Comparison of ENCODE assay signal across 26 mouse cellular contexts in genomic region chr2:125319651-125320050, GRCm38 (mm10).
A peak's percentile ranks its signal among the peaks of the same experiment; 100 is the strongest.
DNase-seq lines count a peak whose midpoint lies in the region; ATAC-seq and TF ChIP-seq lines count a peak whose summit lies in the region.
"Had no signal": no experiment of that assay in that cellular context is flagged by ENCODE, and none has a peak within 500 bp of the region (broad histone marks: within the 10 kb centered on the region; RNA-seq: fewer than 3 reads in every experiment).

No protein-coding gene starts in this region.

- peaks cover 13% of the 10 kb centered on the region; the same call in 1 of the 2 replicates for H3K4me1 ChIP-seq in heart, embryonic 11.5 days (ENCODE audit: control insufficient read depth, insufficient read depth, low read length)
- H3K4me1 ChIP-seq in heart, embryonic 12.5 days (replicated peaks), result peaks cover 18% of the 10 kb centered on the region
- H3K4me1 ChIP-seq in heart, postnatal 0 days (ENCODE audit: control insufficient read depth, insufficient read depth), result peaks cover 14% of the 10 kb centered on the region
- H3K4me1 ChIP-seq in heart, embryonic 10.5 days, result peaks cover 29% of the 10 kb centered on the region
- H3K4me1 ChIP-seq in lung, embryonic 16.5 days (replicated peaks; ENCODE audit: control insufficient read depth, insufficient read depth, low read length), result peaks cover 3% of the 10 kb centered on the region; the same call in 1 of the 2 replicates
- H3K4me1 ChIP-seq: forebrain, embryonic 13.5 days; limb, embryonic 15.5 days; liver, embryonic 13.5 days; midbrain, embryonic 15.5 days; neural tube, embryonic 15.5 days; stomach, embryonic 15.5 days had no signal

- WGBS in heart, embryonic 11.5 days (ENCODE audit: insufficient replicate concordance), result 30% methylated on average over 8 of the region's 8 CpGs
- WGBS in heart, embryonic 12.5 days, result 23% methylated on average over 8 of the region's 8 CpGs
- WGBS in heart, postnatal 0 days, result 12% methylated on average over 8 of the region's 8 CpGs
- WGBS in heart, embryonic 10.5 days, result 33% methylated on average over 8 of the region's 8 CpGs
- 49% methylated on average over 8 of the region's 8 CpGs for WGBS in lung, embryonic 16.5 days

- 0 out of 2 replicates have a peak overlapping the region, but pooled peaks have one; percentile 35 for H3K27ac ChIP-seq in heart, embryonic 11.5 days (ENCODE audit: low read depth, low read length)
- no peak overlapping the region for H3K27ac ChIP-seq in heart, embryonic 12.5 days (ENCODE audit: poor library complexity, severe bottlenecking)
- peak overlapping the region; percentile 25; the same call in 1 of the 2 replicates for H3K27ac ChIP-seq in heart, postnatal 0 days (ENCODE audit: low read depth)
- H3K27ac ChIP-seq in heart, embryonic 10.5 days, result no peak overlapping the region; the same call in 1 of the 2 replicates
- H3K27ac ChIP-seq in lung, embryonic 16.5 days (ENCODE audit: low read length), result peak overlapping the region; percentile 70
- H3K27ac ChIP-seq: forebrain, embryonic 13.5 days; limb, embryonic 10.5 days; limb, embryonic 15.5 days; liver, embryonic 13.5 days; macrophage; midbrain, embryonic 15.5 days; neural tube, embryonic 15.5 days; stomach, embryonic 15.5 days had no signal

- H3K9ac ChIP-seq in heart, embryonic 11.5 days (ENCODE audit: low read depth, low read length), result no peak overlapping the region
- H3K9ac ChIP-seq in heart, embryonic 12.5 days, result no peak overlapping the region
- H3K9ac ChIP-seq in heart, postnatal 0 days (replicated peaks; ENCODE audit: low read depth, low read length), result no peak overlapping the region
- H3K9ac ChIP-seq in lung, embryonic 16.5 days (ENCODE audit: low read length), result no peak overlapping the region
- H3K9ac ChIP-seq: forebrain, embryonic 13.5 days; kidney, embryonic 15.5 days; limb, embryonic 15.5 days; liver, embryonic 13.5 days; midbrain, embryonic 15.5 days; neural tube, embryonic 15.5 days; stomach, embryonic 15.5 days had no signal

- H3K27me3 ChIP-seq in heart, embryonic 11.5 days (ENCODE audit: control insufficient read depth, insufficient read depth, low read length), result no peaks in the 10 kb centered on the region
- no peaks in the 10 kb centered on the region for H3K27me3 ChIP-seq in heart, embryonic 12.5 days (replicated peaks)
- no peaks in the 10 kb centered on the region for H3K27me3 ChIP-seq in heart, postnatal 0 days (ENCODE audit: control insufficient read depth, insufficient read depth, low read length)
- no peaks in the 10 kb centered on the region for H3K27me3 ChIP-seq in heart, embryonic 10.5 days (ENCODE audit: insufficient read depth, poor library complexity, severe bottlenecking)
- H3K27me3 ChIP-seq in lung, embryonic 16.5 days (ENCODE audit: control insufficient read depth, insufficient read depth, low read depth, low read length), result no peaks in the 10 kb centered on the region
- H3K27me3 ChIP-seq: forebrain, embryonic 13.5 days; kidney, embryonic 15.5 days; limb, embryonic 15.5 days; liver, embryonic 13.5 days; midbrain, embryonic 15.5 days; neural tube, embryonic 15.5 days; Patski; stomach, embryonic 15.5 days had no signal

- no peak for TF ChIP-seq CTCF in heart, postnatal 0 days (IDR thresholded peaks at IDR 0.05; ENCODE audit: low read depth)

- peaks cover 5% of the 10 kb centered on the region; the same call in 1 of the 2 replicates for H3K36me3 ChIP-seq in heart, embryonic 11.5 days (ENCODE audit: control insufficient read depth, insufficient read depth, low read length)
- H3K36me3 ChIP-seq in heart, embryonic 12.5 days, result peaks cover 45% of the 10 kb centered on the region
- H3K36me3 ChIP-seq in heart, postnatal 0 days (replicated peaks; ENCODE audit: control insufficient read depth, insufficient read depth, low read length), result peaks cover 33% of the 10 kb centered on the region; the same call in 1 of the 2 replicates
- peaks cover 53% of the 10 kb centered on the region for H3K36me3 ChIP-seq in heart, embryonic 10.5 days
- H3K36me3 ChIP-seq in lung, embryonic 16.5 days (ENCODE audit: control insufficient read depth, insufficient read depth, low read length), result peaks cover 14% of the 10 kb centered on the region; the same call in 1 of the 2 replicates
- H3K36me3 ChIP-seq: liver, embryonic 13.5 days had no signal

- no peak for ATAC-seq in heart, embryonic 11.5 days (replicated peaks; ENCODE audit: insufficient number of reproducible peaks, low FRiP score, low TSS enrichment)
- no peak for ATAC-seq in heart, embryonic 12.5 days (ENCODE audit: insufficient number of reproducible peaks, low FRiP score)
- ATAC-seq in heart, postnatal 0 days (ENCODE audit: insufficient read depth, low read depth), result 0 out of 2 replicates have a peak, but pooled peaks have one; percentile 13
- peak; percentile 51; the same call in 1 of the 2 replicates for ATAC-seq in lung, embryonic 16.5 days (ENCODE audit: low read depth)
- ATAC-seq: forebrain, embryonic 13.5 days; hindbrain, embryonic 16.5 days; midbrain, embryonic 15.5 days; Patski had no signal

- no peaks in the 10 kb centered on the region for H3K9me3 ChIP-seq in heart, embryonic 11.5 days (replicated peaks; ENCODE audit: control insufficient read depth, low read length)
- H3K9me3 ChIP-seq in heart, embryonic 12.5 days (replicated peaks), result no peaks in the 10 kb centered on the region
- no peaks in the 10 kb centered on the region for H3K9me3 ChIP-seq in heart, postnatal 0 days (replicated peaks; ENCODE audit: control insufficient read depth, low read length)
- no peaks in the 10 kb centered on the region for H3K9me3 ChIP-seq in heart, embryonic 10.5 days
- no peaks in the 10 kb centered on the region for H3K9me3 ChIP-seq in lung, embryonic 16.5 days (ENCODE audit: control insufficient read depth, low read length)
- H3K9me3 ChIP-seq: forebrain, embryonic 13.5 days; kidney, embryonic 15.5 days; limb, embryonic 10.5 days; limb, embryonic 15.5 days; liver, embryonic 13.5 days; midbrain, embryonic 15.5 days; neural tube, embryonic 15.5 days; stomach, embryonic 15.5 days had no signal

- TF ChIP-seq EP300 in heart, postnatal 0 days (IDR thresholded peaks at IDR 0.05; ENCODE audit: low read depth), result no peak

- H3K4me3 ChIP-seq in heart, embryonic 11.5 days (ENCODE audit: low read depth, low read length), result no peak overlapping the region
- no peak overlapping the region for H3K4me3 ChIP-seq in heart, embryonic 12.5 days
- H3K4me3 ChIP-seq in heart, postnatal 0 days (ENCODE audit: low read depth, low read length), result no peak overlapping the region
- no peak overlapping the region for H3K4me3 ChIP-seq in heart, embryonic 10.5 days
- no peak overlapping the region for H3K4me3 ChIP-seq in lung, embryonic 16.5 days (ENCODE audit: low read length)
- H3K4me3 ChIP-seq: forebrain, embryonic 13.5 days; kidney, embryonic 15.5 days; limb, embryonic 10.5 days; limb, embryonic 15.5 days; liver, embryonic 13.5 days; midbrain, embryonic 15.5 days; neural tube, embryonic 15.5 days; stomach, embryonic 15.5 days had no signal

- peak; percentile 39 for DNase-seq in heart, postnatal 0 days (ENCODE audit: low spot score)
- no peak for DNase-seq in heart, embryonic 10.5 days (ENCODE audit: low spot score)
- no peak for DNase-seq in lung, postnatal 4 days
- DNase-seq in lung, postnatal 36 days, result peak; percentile 37
- DNase-seq: adrenal gland, postnatal 10 days; cerebellum, adult 9-10 months; cerebellum, postnatal 36 days; gastrocnemius, postnatal 25 days; kidney, adult 18-20 months; layer of hippocampus, adult 9-11 months; liver, embryonic 13.5 days; retina, postnatal 1 day; right cerebral cortex, postnatal 14 days had no signal

- no peak overlapping the region for H3K4me2 ChIP-seq in heart, embryonic 11.5 days
- H3K4me2 ChIP-seq in heart, embryonic 12.5 days, result no peak overlapping the region
- no peak overlapping the region for H3K4me2 ChIP-seq in heart, postnatal 0 days (ENCODE audit: low read depth, low read length)
- no peak overlapping the region for H3K4me2 ChIP-seq in lung, embryonic 16.5 days (ENCODE audit: low read depth, low read length)
- H3K4me2 ChIP-seq: forebrain, embryonic 13.5 days; kidney, embryonic 15.5 days; limb, embryonic 15.5 days; liver, embryonic 13.5 days; midbrain, embryonic 15.5 days; neural tube, embryonic 15.5 days; stomach, embryonic 15.5 days had no signal

Comparison
In these comparisons a context has a peak if more than half of its experiments do, and no peak if none do; other contexts are left out.
1. ATAC-seq: peak in heart, postnatal 0 days (single experiment) and lung, embryonic 16.5 days (single experiment); none in heart, embryonic 11.5 days (single experiment) and heart, embryonic 12.5 days (single experiment).
2. H3K27ac ChIP-seq: peak in heart, embryonic 11.5 days (single experiment), heart, postnatal 0 days (single experiment) and lung, embryonic 16.5 days (single experiment); none in heart, embryonic 12.5 days (single experiment) and heart, embryonic 10.5 days (single experiment).
3. DNase-seq: peak in heart, postnatal 0 days (single experiment) and lung, postnatal 36 days (single experiment); none in heart, embryonic 10.5 days (single experiment) and lung, postnatal 4 days (0 of 2).